Mouse (Mus musculus) cerebellum, adult 8-10 months (tissue): ENCODE data around the gene Lama2.
"Not testable (repeated sequence)": the region's sequence is repeated elsewhere in the genome, so short reads cannot be mapped to it uniquely, and the experiment has no call there.

Experiments used
- DNase-seq: peaks from one replicate; pipeline ENCODE4 v3.0.0; 2022

Lama2 gene

DNA sequence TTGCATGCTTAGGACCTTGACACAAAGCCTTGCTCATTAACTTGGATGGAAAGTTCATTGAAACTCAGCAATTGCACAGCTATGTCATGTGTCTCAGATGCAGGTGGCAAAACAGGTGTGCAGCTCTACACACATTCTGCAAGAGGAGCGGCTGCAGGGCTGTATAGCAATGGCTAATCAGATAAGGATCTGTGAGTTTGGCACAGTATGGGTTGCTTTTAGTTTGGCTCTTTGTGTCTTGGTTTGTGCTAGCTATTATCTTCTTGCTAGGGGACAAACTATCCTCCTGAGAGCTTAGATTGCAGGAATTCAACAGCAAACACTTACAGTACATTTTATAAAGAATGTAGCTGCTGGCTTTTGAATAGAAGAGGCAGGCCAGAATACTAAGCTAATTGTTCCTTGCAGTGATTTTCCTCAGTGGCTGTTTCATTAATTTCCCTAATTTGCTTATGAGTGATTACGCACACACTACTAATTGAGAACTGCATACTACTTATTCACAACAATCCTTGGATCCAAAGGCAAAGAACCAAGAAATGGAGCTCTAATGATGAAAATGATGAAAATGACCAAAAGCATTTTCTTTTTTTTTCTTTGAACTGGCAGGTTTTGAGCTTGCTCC lies 617.9 kb downstream of the Lama2 start:
- no peak for DNase-seq

- DNase-seq: no peak
Observed at GRCm38 (mm10) chr10:26996684-26997083, 622.9 kb downstream of the Lama2 start.

DNA sequence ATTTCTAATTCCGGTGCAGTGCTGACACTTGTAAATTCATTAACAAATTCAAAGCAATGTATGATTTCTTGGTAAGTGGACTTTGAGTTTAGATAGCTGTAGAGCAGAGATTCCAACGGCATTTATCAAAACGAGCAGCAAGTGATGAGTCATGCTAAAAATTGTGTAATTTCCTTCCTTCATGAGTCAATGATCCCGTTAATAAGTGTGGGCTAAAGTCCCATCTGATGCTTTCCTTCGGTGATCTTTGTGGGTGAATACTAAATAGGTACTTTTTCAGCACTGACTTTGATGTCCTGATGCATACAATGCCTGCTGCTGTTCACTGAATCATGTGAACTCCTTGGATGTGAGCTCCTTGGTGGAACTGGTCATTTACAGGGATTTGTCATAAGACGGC lies 623.6 kb downstream of the Lama2 start:
- DNase-seq: no peak

DNA sequence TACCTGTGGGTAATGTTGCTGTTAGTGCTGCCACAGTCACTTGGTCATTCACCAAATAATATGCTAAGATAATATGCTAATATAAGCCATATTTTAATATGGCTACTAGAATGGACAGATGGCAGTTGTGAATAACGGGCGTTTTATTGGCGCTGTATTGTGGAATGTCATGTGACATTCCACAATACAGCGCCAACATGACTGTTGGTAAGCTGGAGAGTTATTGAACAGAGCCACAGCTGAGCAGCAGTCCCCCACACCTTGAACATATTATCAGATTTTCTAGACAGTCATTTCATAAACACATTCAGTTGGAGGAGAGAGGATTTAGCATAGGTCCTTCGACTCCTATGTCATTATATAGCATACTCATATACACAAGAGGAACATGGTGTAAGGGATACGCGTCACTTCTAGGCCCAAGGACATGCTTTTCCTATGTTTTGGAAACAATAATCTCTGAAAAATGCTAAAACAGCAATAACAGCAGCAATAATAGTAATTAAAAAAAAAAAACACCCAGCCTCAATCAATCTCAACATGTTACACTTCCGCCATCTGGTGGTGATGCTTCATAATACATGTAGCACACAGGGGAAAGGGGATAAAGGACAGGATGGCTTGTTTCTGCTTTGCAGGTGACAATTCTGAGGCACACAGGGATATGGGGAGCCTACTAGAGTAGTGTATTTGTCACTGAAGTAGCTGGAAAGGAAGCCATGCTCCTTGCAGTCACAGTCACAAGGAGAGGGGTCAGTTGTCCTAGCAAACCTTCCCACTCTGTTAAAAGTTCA lies 624.2 kb downstream of the Lama2 start:
- DNase-seq: peak; percentile 28

DNA sequence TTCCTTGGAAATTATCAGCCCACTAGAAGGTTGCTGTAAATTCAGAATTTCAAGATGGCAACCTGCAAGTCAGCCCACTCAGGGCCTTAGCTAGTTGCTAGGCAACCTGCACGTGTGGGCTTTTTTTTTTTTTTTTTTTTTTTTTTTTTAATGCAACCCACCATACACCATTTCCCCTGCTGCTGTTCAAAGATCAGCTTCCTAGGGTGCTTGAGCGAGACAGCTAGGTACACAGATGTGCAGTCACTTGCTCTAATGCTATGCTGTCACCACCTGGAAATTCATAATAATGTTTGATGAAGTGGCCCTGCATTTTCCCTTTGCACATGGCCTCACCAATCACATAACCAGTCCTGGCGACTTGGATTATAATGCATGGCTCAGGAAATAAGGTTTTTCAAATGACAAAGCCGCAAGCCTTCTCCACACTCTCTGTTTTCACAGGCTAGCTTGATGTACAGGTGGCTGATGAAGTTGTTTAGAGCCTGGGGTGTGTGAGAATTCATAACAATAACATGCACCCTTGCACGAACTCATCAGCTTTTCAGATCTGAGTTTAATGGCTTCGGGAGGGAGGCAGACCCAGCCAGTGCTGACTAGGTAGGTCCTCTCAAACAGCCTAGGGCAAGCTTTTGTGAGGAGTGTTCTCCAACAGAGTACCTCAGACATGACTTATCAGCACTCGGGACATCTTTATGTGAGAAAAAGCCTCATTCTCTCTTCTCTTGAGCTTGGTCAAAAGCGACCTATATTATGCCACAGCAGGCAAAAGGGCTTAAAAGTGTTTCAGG lies 625.4 kb downstream of the Lama2 start:
- no peak for DNase-seq

GRCm38 (mm10) chr10:26985451-26985850 lies 634.1 kb downstream of the Lama2 start:
- no peak for DNase-seq

DNA sequence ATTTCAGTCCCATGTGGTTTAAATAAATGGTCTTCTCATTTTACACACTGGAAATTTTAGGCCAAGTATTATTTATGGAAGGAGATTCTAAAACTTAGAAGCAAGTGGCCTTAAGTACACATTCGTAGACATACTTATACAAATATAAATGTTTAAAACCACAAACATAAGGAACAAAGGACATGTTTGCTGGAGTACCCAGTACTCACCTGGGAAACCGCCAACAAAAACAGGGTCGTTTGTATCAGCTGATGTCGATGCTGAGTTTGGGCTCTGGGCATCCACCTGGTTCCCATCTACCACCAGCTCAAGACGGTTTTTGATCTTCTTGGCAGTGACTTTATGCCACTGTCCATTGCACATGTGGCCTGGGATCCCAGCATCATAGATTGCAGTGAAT lies 635.5 kb downstream of the Lama2 start:
- not testable (repeated sequence) for DNase-seq

GRCm38 (mm10) chr10:26983583-26983982 lies 636.0 kb downstream of the Lama2 start:
- DNase-seq: no peak

- no peak for DNase-seq
Observed at GRCm38 (mm10) chr10:26982621-26983020, 636.9 kb downstream of the Lama2 start.

DNA sequence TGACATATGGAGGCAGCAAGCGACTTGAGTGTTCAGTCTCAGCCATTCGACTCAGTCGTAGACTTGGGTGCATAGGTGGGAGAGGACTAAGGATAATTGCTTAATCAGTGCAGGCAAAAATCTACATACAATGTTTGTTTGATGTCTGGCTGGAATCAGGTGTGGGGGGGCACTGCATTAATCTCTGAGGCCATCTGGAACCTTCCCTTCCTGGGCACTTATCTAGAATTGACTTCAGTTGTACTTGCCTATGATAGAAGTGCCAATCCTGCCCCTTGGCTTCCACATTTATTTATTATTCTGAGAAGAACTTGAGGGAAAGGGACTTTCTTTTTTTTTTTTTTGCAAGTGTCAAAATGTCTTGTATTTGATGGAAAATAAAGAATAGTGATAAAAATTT lies 644.2 kb downstream of the Lama2 start:
- no peak for DNase-seq

GRCm38 (mm10) chr10:26974224-26974623 lies 645.3 kb downstream of the Lama2 start:
- no peak for DNase-seq

DNA sequence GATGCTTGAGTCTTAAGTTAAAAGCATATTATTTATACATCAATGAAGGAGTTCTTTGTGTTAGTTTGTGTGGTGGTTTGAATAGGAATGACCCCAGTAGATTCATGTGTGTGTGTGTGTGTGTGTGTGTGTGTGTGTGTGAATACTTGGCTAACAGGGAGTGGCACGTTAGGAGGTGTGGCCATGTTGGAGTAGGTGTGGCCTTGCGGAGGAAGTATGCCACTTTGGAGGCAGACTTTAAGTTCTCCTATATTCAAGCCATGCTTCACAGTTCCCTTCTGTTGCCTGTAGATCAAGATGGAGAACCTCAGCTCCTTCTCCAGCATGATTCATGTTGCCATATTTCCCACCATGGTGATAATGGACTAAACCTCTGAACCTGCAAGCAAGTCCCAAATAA lies 646.0 kb downstream of the Lama2 start:
- DNase-seq: no peak

GRCm38 (mm10) chr10:26958513-26958912 lies 661.0 kb downstream of the Lama2 start:
- no peak for DNase-seq

GRCm38 (mm10) chr10:26950448-26950847 lies 669.1 kb downstream of the Lama2 start:
- no peak for DNase-seq

DNA sequence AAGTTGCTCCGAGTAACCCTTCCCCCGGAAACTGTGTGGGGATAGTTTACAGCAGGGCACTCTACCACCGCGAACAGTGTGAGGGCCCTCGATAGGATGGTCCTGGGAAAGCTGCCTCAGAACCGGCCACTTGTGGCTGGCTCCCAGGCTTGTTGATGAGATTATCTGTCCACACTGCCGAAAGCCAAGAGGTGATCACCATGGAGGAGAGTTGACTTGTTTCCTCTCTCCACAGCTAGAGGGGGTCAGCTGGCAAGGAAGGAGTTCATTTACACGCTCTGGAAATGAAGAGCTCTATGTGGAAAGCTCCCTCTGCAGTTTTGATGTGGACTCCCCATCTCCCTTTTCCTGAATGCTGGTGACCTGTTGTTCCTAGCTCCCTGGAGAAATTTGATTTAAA lies 669.9 kb downstream of the Lama2 start:
- DNase-seq: no peak

DNA sequence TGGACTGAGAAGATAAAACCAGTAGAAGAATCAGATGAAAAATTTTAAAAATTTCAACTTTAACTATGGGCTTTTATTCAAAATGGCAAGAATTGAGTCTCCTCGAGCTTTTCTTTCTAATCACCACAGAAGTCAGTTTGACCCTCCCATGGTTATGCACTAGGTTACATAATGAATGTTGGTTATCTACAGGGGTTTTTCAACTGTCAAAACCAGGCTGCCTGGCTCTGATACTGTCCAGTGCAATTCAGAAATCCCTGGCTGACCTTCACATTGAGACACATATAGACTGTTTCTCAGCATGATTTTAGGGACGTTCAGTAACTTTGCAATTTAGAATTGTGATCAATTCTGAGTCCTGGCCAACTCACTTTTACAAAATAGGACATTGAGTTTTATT lies 671.2 kb downstream of the Lama2 start:
- no peak for DNase-seq

DNA sequence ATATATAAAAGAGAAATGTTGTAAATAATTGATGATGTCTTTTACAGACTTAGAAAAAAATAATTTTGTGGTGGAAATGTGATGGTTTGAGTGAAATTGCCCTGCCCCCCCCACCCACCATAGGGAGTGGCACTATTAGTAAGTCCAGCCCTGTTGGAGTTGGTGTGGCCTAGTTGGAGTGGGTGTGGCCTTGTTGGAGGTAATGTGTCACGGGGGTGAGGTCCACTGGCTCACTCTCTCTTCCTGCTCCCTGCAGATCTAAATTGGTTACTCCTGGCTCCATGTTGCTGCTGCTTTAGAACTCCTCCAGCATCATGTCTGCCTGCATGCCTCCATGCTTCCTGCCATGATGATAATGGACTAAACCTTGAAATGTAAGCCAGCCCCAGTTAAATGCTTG lies 680.0 kb downstream of the Lama2 start:
- DNase-seq: no peak

- DNase-seq: not testable (repeated sequence)
Observed at GRCm38 (mm10) chr10:26938464-26938863, 681.1 kb downstream of the Lama2 start.

GRCm38 (mm10) chr10:26936056-26936455 lies 683.5 kb downstream of the Lama2 start:
- not testable (repeated sequence) for DNase-seq
